Mouse (Mus musculus) adrenal gland, postnatal 14 days (tissue): ENCODE data around the gene Ica1l. TPM values are rescaled to one million over a fixed set of nuclear protein-coding genes. Genes with fewer than 3 reads are reported as not detected.

Experiments
- DNase-seq: peaks from one replicate; pipeline ENCODE4 v3.0.0; 2021; ENCODE audit warnings: mixed read lengths
- total RNA-seq: library from RNA; stranded (reverse); gene quantifications from 2 replicates; pipeline ENCODE4 v1.2.3, GENCODE M21; 2021

Gene Ica1l
- total RNA-seq, 1 experiment from 2014 or later = 1.7 TPM

DNA sequence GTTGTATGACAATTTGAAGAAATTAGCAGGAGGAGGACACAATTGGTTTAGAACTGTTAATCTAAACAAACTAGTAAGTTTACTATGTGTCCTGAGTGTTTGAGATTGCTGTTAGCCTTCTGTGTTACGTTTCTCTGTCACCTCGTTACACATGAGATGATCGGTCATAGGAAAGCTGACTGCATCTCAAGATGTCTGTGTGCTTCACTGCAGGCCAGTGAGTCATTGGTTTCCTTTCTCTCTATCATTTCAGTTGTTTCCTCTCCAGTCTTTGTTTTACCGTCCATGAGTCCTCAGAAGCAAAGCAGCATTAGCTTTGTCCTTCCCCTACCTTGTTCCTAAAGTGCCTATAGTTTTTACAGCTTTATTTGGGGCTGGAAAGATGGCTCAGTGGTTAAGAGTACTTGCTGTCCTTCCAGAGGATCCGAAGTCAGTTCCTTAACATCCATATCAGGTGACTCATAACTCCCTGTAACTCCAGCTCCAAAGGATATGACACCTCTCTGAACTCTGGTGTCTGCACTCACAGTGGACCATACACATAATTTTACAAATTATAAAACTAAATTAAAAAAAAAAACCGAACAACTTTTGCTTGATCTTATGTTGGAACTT, 76.7 kb downstream of the Ica1l start:
- no peak for DNase-seq

DNA sequence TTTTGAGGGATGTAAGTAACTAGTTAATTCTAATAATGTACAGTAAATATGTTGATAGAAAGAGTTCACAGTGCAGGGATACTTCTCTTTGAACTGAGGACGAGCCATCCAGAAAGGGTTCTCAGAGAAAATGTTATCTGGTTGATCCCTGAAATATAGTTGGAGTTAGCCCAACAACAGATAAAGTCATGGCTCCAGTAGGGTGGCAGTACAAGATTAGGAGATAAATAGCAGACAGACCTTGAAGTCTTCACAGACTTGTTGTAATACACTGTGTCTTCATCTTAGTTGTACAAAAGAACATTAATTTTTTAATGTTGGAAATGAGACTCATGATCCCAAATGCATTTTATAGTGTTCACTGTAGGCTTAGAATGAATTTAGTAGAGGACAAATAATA, 83.0 kb downstream of the Ica1l start:
- no peak for DNase-seq

DNA sequence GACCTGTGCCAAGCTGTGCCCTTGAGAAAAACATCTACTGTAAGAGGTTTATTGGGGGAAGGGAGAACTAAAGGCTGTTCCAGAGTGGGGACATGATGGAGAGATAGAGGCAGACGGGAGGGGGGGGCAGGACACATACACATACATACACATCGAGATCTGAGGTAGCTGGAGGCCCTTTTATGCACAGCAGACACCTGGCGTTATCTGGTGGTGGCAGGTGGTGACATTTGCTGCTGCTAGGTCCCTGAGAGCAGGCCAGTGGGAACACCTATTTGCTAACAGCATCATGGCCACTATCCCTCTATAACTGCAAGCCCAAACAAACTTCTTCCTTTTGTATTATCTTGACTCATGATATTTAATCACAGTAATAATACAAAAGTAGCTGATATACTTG, 85.8 kb downstream of the Ica1l start:
- DNase-seq = no peak

DNA sequence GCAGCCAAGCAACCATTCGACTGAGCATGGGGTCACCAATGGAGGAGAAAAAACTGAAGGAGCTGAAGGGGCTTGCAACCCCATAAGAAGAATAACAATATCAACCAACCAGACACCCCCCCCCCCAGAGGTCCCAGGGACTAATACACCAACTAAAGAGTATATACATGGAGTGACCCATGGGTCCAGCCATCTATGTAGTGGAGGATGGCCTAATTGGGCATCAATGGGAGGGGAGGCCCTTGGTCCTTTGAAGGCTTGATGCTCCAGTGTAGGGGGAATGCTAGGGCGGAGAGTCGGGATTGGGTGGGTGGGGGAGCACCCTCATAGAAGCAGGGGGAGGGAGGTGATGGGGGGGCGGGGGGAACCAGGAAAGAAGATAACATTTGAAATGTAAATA, 95.5 kb downstream of the Ica1l start:
- DNase-seq = no peak

DNA sequence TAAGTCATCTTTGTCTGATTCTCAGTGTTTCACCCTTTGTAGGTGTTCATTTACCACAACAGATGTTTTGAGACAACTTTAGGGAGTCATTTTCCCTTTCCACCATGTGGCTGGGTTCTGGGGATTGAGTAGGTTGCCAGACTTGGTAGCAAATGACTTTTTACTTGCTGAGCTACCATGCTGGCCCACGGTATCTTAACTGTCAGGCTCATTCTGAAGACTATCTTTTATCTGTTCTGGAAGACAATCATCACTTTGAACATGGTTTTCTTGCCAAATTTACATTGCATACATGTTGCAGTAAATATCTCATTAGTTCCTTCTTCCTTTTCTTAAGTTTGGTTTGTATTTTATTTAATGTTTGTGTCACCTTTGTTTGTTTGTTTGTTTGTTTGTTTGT, 97.0 kb downstream of the Ica1l start:
- DNase-seq = no peak

DNA sequence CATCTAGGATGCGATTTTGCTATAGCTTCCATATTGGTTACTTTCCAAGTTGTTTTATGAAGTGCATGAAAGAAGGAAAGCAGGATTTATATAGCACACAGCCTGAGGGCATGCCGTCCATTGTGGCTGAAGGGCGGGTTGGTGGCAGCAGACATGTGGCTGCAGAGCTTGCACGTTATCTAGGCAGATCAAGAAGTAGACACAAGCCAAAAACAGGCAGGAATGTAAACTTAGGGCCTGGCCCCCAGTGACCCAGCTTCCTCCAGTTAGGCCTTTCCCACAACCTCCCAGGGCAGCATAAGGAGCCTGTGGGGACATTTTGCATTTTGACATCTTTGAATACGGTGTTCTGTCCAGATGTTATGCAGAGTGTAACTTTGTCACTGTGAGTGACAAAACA, 99.2 kb downstream of the Ica1l start:
- DNase-seq = no peak

DNA sequence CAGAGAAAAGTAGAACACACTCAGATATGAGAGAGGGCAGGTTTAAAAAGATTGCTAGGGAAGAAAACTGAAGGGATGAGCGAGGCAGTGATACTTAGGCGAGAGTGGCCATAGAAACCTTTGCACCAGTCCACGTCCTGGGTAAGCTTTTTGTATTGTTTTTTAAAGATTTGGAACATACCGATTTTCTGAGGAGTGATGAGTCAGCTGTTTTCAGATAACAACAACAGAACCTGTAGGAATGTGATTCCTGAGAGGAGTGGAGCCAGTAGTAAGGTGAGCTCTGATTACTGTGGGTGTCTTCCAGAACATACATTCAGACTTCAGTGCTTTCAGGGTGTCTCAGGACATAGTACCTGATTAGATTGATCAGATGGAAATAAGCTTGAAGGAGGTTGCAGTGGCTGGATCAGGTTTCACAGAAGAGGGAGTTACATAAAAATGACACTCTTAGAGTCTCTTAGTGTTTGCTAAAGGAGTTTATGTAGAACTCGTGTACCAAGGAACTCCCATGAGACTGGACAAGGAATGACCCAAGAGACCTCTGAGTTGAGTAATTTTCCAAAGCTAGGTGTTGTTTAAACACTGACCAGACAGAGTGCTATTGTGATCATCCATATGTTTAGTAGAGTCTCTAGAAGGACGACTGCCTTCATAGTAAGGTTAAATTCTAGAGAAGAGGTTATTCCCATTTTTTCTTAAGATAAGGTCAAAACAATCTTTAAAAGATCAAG, 100.8 kb downstream of the Ica1l start:
- DNase-seq = no peak

DNA sequence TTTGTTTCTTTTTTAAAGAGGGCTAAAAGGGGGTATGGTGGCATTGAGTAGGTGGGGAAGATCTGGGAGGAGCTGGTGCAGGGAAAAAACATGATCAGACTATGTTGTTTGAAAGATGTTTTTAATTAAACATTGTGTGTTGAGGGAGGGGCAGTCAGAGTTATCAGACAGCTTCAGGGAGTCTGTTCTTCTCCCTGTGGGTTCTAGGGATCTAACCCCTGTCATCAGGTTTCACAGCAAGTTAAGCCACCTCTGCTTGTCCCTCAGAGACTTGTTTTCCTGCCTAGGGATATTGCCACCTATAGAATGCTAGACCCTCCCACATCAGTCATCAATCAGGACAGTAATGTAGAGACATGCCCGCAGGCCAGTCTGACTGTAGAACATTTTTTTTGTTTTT, 101.9 kb downstream of the Ica1l start:
- no peak for DNase-seq

DNA sequence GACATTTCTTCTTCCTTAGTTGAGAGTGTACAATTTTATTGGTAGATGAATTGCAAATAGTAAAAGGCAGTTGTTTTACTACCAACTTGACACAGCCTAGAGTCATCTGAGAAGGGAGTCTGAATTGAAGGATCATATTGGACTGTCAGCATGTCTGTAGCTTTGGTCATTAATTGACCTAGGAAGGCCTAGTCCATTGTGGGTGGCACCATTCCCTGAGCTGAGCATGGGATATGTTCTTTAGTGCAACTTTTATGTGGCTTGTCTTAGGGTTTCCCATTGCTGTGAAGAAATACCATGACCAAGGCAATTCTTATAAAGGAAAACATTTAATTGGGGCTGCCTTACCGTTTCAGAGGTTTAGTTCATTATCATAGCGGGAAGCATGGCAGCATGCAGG, 110.0 kb downstream of the Ica1l start:
- DNase-seq = no peak

Other genes starting within 250 kb of the Ica1l start
- gene Fam117b, start 130.2 kb downstream of the Ica1l start, total RNA-seq = 36.9 and 43.3 TPM in 2 replicates
- 12.0 and 16.0 TPM in 2 replicates for gene Carf, start 55.1 kb upstream of the Ica1l start, total RNA-seq
- gene Wdr12, start 55.5 kb upstream of the Ica1l start, total RNA-seq = 18.5 and 25.7 TPM in 2 replicates
- gene Nbeal1, start 137.4 kb upstream of the Ica1l start, total RNA-seq = 45.8 and 47.7 TPM in 2 replicates